Mouse (Mus musculus) testis, adult 2 months (tissue): ENCODE measurements at regions not wholly inside any gene's neighbourhood (a gene's known extent, or its start where the extent isn't known, plus 50 kb on each side); places are given as distances from the start of the nearest gene placed in this dataset.

Source experiments
- H3K27ac ChIP-seq: fragments of 200-500 bp; 2 replicates; pipeline ENCODE4 v1.5.1; 2012; ENCODE audit warnings: low read depth, low read length; ENCODE audit not compliant: control insufficient read depth, insufficient read depth
- H3K27me3 ChIP-seq: fragments of 200-500 bp; 2 replicates; pipeline ENCODE4 v1.6.1; 2012; ENCODE audit warnings: mild to moderate bottlenecking, low read length, moderate library complexity; ENCODE audit not compliant: control insufficient read depth, insufficient read depth
- H3K36me3 ChIP-seq: fragments of 200-500 bp; 2 replicates; pipeline ENCODE4 v1.6.1; 2012; ENCODE audit warnings: mild to moderate bottlenecking, low read length; ENCODE audit not compliant: control insufficient read depth, insufficient read depth
- H3K4me1 ChIP-seq: fragments of 200-500 bp; 2 replicates; pipeline ENCODE4 v1.6.1; 2012; ENCODE audit warnings: low read length; ENCODE audit not compliant: control insufficient read depth, insufficient read depth
- H3K4me3 ChIP-seq: fragments of 200-500 bp; 2 replicates; pipeline ENCODE4 v1.5.1; 2012; ENCODE audit warnings: low read depth, mild to moderate bottlenecking, low read length, moderate library complexity, mixed read lengths; ENCODE audit not compliant: control insufficient read depth
- CTCF ChIP-seq: fragments of 200-500 bp; IDR thresholded peaks from 2 replicates; pipeline ENCODE4 v1.5.1; 2012; ENCODE audit warnings: low read depth, mild to moderate bottlenecking, inconsistent platforms, low read length, moderate library complexity; ENCODE audit not compliant: control insufficient read depth, insufficient read depth, insufficient replicate concordance
- POLR2A ChIP-seq: fragments of 200-500 bp; IDR thresholded peaks from 2 replicates; pipeline ENCODE4 v1.6.1; 2012; ENCODE audit warnings: low read depth, mild to moderate bottlenecking, inconsistent platforms, low read length, moderate library complexity; ENCODE audit not compliant: control insufficient read depth

GRCm38 (mm10) chr4:119018573-119018972 is 57.2 kb downstream of the Lao1 start:
- Histone ChIP-seq H3K27me3 (no peaks in the 10 kb centered on the region), H3K4me1 (no peaks in the 10 kb centered on the region; the same call in 1 of the 2 replicates), H3K4me3 (no peak overlapping the region), H3K36me3 (no peaks in the 10 kb centered on the region), H3K27ac (no peak overlapping the region)
- TF ChIP-seq POLR2A, result no peak
- TF ChIP-seq CTCF, result no peak

- no peaks in the 10 kb centered on the region for H3K27me3 ChIP-seq
- TF ChIP-seq POLR2A, result no peak
- no peaks in the 10 kb centered on the region for H3K36me3 ChIP-seq
- peak overlapping the region; percentile 53 for H3K4me3 ChIP-seq
- H3K4me1 ChIP-seq, result no peaks in the 10 kb centered on the region; the same call in 1 of the 2 replicates
- no peak overlapping the region for H3K27ac ChIP-seq
Measured at GRCm38 (mm10) chr4:119019013-119019781, 57.8 kb downstream of the Lao1 start.

GRCm38 (mm10) chr4:119022338-119022737 is 61.0 kb downstream of the Lao1 start:
- Histone ChIP-seq H3K4me1 (peaks cover 2% of the 10 kb centered on the region), H3K36me3 (no peaks in the 10 kb centered on the region), H3K27ac (no peak overlapping the region), H3K4me3 (no peak overlapping the region), H3K27me3 (no peaks in the 10 kb centered on the region)
- TF ChIP-seq POLR2A (no peak), CTCF (no peak)

- Histone ChIP-seq H3K27me3 (no peaks in the 10 kb centered on the region), H3K27ac (no peak overlapping the region), H3K4me1 (peaks cover 5% of the 10 kb centered on the region), H3K4me3 (no peak overlapping the region), H3K36me3 (no peaks in the 10 kb centered on the region)
- TF ChIP-seq POLR2A, result no peak
- no peak for TF ChIP-seq CTCF
Measured at GRCm38 (mm10) chr4:119026237-119026861, 65.0 kb downstream of the Lao1 start.

- no peaks in the 10 kb centered on the region for H3K27me3 ChIP-seq
- TF ChIP-seq POLR2A (no peak), CTCF (no peak)
- H3K27ac ChIP-seq, result no peak overlapping the region
- peaks cover 5% of the 10 kb centered on the region for H3K4me1 ChIP-seq
- no peak overlapping the region for H3K4me3 ChIP-seq
- H3K36me3 ChIP-seq, result no peaks in the 10 kb centered on the region
Measured at GRCm38 (mm10) chr4:119028208-119028821, 66.9 kb downstream of the Lao1 start.

GRCm38 (mm10) chr4:119029091-119029490 is 67.7 kb downstream of the Lao1 start:
- no peak overlapping the region for H3K27ac ChIP-seq
- no peak overlapping the region for H3K4me3 ChIP-seq
- H3K4me1 ChIP-seq, result peaks cover 5% of the 10 kb centered on the region
- H3K36me3 ChIP-seq, result no peaks in the 10 kb centered on the region
- no peaks in the 10 kb centered on the region for H3K27me3 ChIP-seq
- no peak for TF ChIP-seq CTCF
- no peak for TF ChIP-seq POLR2A

- H3K36me3 ChIP-seq, result no peaks in the 10 kb centered on the region
- H3K27ac ChIP-seq, result no peak overlapping the region
- H3K27me3 ChIP-seq, result no peaks in the 10 kb centered on the region
- H3K4me3 ChIP-seq, result no peak overlapping the region
- peaks cover 5% of the 10 kb centered on the region for H3K4me1 ChIP-seq
- TF ChIP-seq CTCF, result no peak
- TF ChIP-seq POLR2A, result no peak
Measured at GRCm38 (mm10) chr4:119029735-119030134, 68.4 kb downstream of the Lao1 start.
